Mouse (Mus musculus): ENCODE data around the gene Frmd5. TPM values are rescaled to one million over a fixed set of nuclear protein-coding genes. Genes with fewer than 3 reads are reported as not detected.

Gene Frmd5
- polyA plus RNA-seq, 1 experiment from 2014 or later, result 2.8 TPM

DNA sequence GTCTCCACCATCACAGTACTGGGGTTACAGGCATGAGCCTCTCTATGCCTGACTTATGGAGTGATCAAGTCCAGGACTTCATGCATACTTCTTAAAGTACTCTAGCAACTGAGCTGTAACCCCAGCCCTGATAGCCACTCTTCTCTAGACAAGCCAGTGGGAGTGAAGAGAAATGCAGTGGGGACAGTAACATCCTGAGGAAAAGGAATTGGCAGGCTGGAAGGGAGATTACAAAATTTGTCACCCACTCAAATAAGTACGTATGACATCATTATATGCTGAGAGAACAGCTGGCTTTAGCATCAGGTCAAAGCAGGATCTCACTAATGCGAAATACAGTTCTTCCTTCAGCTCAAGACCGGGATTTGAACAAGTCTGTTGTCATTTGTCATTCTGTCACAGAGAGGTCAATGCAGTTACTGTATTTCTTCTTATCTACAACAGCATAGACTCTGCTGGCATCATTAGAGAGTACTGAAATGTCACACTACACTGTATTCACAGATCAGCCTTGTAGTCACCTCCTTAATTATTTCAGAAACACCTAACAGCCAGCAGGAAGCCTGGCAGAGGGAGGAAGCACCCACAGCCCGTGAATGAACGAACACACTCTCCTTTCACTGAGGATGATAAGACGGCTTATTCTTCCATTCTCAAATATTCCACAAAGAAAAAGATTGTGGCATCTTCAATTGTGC, 129.8 kb downstream of the Frmd5 start:
- no peak for ATAC-seq (ENCODE audit: insufficient read depth)
- no peak overlapping the region for H3K27ac ChIP-seq (ENCODE audit: low read depth)

DNA sequence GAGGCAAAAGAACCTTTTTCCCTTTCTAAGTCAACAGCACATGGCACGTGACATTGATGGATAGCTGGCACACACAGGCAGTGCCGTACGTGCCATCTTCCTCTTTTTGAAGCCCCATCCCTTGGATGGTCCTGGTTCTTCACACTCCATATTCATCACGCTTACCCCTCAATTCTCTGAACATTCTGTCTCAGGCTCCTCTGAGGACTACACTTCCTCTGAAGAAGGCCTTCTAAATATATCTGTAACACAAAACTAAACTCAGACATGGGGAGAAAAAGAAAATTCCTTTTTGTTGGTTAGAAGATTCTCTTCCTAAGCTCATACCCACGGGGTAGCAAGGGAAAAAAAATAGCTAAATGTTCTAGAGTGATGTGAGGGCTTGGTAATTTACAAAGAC, 131.0 kb downstream of the Frmd5 start:
- H3K4me3 ChIP-seq (ENCODE audit: low read depth, low read length), result no peak overlapping the region
- 74% methylated on average over 5 of the region's 5 CpGs for WGBS
- H3K9ac ChIP-seq, result no peak overlapping the region
- H3K27me3 ChIP-seq (ENCODE audit: insufficient read depth, low read length), result no peaks in the 10 kb centered on the region
- no peak overlapping the region for H3K4me2 ChIP-seq
- H3K9me3 ChIP-seq (ENCODE audit: low read depth, low read length), result no peaks in the 10 kb centered on the region
- no peak for ATAC-seq (ENCODE audit: insufficient read depth)
- no peaks in the 10 kb centered on the region for H3K36me3 ChIP-seq (ENCODE audit: insufficient read depth)
- no peak for TF ChIP-seq CTCF (IDR thresholded peaks at IDR 0.05; ENCODE audit: low read depth)
- no peaks in the 10 kb centered on the region for H3K4me1 ChIP-seq (ENCODE audit: insufficient read depth)
- H3K27ac ChIP-seq (ENCODE audit: low read depth), result no peak overlapping the region
- DNase-seq, result no peak

More for the DNA sequence above, 129.8 kb downstream of the Frmd5 start:
- Histone ChIP-seq H3K4me3 (ENCODE audit: low read depth, low read length) (no peak overlapping the region), H3K9ac (no peak overlapping the region), H3K9me3 (ENCODE audit: low read depth, low read length) (no peaks in the 10 kb centered on the region), H3K36me3 (ENCODE audit: insufficient read depth) (no peaks in the 10 kb centered on the region), H3K4me1 (ENCODE audit: insufficient read depth) (no peaks in the 10 kb centered on the region), H3K27me3 (ENCODE audit: insufficient read depth, low read length) (no peaks in the 10 kb centered on the region), H3K4me2 (no peak overlapping the region)
- TF ChIP-seq CTCF (IDR thresholded peaks at IDR 0.05; ENCODE audit: low read depth), result no peak
- 30% methylated on average over 6 of the region's 6 CpGs for WGBS
- no peak for DNase-seq

GRCm38 (mm10) chr2:121675136-121675535, 131.8 kb downstream of the Frmd5 start:
- Histone ChIP-seq H3K27ac (ENCODE audit: low read depth) (no peak overlapping the region), H3K4me2 (no peak overlapping the region), H3K4me1 (ENCODE audit: insufficient read depth) (no peaks in the 10 kb centered on the region), H3K27me3 (ENCODE audit: insufficient read depth, low read length) (no peaks in the 10 kb centered on the region), H3K4me3 (ENCODE audit: low read depth, low read length) (no peak overlapping the region), H3K9ac (no peak overlapping the region), H3K9me3 (ENCODE audit: low read depth, low read length) (no peaks in the 10 kb centered on the region), H3K36me3 (ENCODE audit: insufficient read depth) (no peaks in the 10 kb centered on the region)
- no peak for DNase-seq
- WGBS, result 78% methylated on average over 3 of the region's 3 CpGs
- ATAC-seq (ENCODE audit: insufficient read depth), result no peak
- no peak for TF ChIP-seq CTCF (IDR thresholded peaks at IDR 0.05; ENCODE audit: low read depth)

- Histone ChIP-seq H3K27me3 (ENCODE audit: insufficient read depth, low read length) (no peaks in the 10 kb centered on the region), H3K4me2 (no peak overlapping the region), H3K27ac (ENCODE audit: low read depth) (no peak overlapping the region), H3K4me1 (ENCODE audit: insufficient read depth) (no peaks in the 10 kb centered on the region), H3K9me3 (ENCODE audit: low read depth, low read length) (no peaks in the 10 kb centered on the region), H3K36me3 (ENCODE audit: insufficient read depth) (no peaks in the 10 kb centered on the region), H3K4me3 (ENCODE audit: low read depth, low read length) (no peak overlapping the region), H3K9ac (no peak overlapping the region)
- DNase-seq (no peak), ATAC-seq (ENCODE audit: insufficient read depth) (no peak)
- WGBS, result 58% methylated on average over 8 of the region's 8 CpGs
- TF ChIP-seq CTCF (IDR thresholded peaks at IDR 0.05; ENCODE audit: low read depth), result no peak
These were observed 132.7 kb downstream of the Frmd5 start for GRCm38 (mm10) chr2:121674211-121674610.

DNA sequence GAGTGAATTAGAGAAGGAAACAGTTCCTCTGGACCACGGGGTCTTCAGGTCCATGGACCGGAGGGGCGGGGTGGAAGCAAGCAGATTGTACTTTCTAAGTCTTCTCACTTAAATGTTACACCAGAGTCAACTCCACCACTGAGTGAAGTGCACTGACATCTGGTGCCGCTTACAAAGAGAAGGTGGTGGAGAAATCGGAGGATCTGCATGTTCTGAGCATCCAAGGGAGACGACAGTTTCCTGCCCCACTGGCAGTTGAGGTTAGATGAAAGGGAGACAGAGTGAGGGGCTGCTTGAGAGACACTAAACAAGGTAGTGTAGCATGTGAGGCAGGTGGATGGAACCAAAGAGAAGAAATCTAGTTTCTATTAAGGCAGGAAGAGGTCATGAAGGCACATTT, 137.0 kb downstream of the Frmd5 start:
- Histone ChIP-seq H3K27ac (ENCODE audit: low read depth) (no peak overlapping the region), H3K9me3 (ENCODE audit: low read depth, low read length) (no peaks in the 10 kb centered on the region), H3K9ac (no peak overlapping the region), H3K4me3 (ENCODE audit: low read depth, low read length) (no peak overlapping the region), H3K27me3 (ENCODE audit: insufficient read depth, low read length) (no peaks in the 10 kb centered on the region), H3K4me1 (ENCODE audit: insufficient read depth) (no peaks in the 10 kb centered on the region), H3K4me2 (no peak overlapping the region), H3K36me3 (ENCODE audit: insufficient read depth) (no peaks in the 10 kb centered on the region)
- no peak for ATAC-seq (ENCODE audit: insufficient read depth)
- no peak for DNase-seq
- 78% methylated on average over 6 of the region's 6 CpGs for WGBS
- no peak for TF ChIP-seq CTCF (IDR thresholded peaks at IDR 0.05; ENCODE audit: low read depth)

DNA sequence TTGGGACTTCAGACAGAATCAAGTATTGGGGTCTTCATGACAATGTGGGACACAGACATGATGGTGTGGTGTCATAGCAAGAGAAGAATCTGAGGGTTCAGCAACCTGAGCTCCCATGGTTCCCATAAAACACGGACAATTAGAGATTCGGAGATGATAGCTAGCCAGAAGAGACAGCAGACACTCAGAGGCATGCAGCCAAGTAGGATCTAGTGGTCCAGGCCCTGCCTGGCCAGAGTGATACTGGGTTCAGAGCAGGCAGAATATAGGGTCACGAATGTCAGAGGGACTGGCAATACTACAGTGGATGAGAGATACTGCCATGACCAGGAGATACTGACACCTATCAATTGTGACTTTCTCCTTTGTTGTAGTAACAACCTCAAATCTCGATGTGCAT, 138.6 kb downstream of the Frmd5 start:
- H3K4me3 ChIP-seq (ENCODE audit: low read depth, low read length), result no peak overlapping the region
- ATAC-seq (ENCODE audit: insufficient read depth) (no peak), DNase-seq (no peak)
- no peak overlapping the region for H3K4me2 ChIP-seq
- H3K27ac ChIP-seq (ENCODE audit: low read depth), result no peak overlapping the region
- no peaks in the 10 kb centered on the region for H3K27me3 ChIP-seq (ENCODE audit: insufficient read depth, low read length)
- no peaks in the 10 kb centered on the region for H3K4me1 ChIP-seq (ENCODE audit: insufficient read depth)
- no peaks in the 10 kb centered on the region for H3K36me3 ChIP-seq (ENCODE audit: insufficient read depth)
- no peaks in the 10 kb centered on the region for H3K9me3 ChIP-seq (ENCODE audit: low read depth, low read length)
- no peak overlapping the region for H3K9ac ChIP-seq
- no peak for TF ChIP-seq CTCF (IDR thresholded peaks at IDR 0.05; ENCODE audit: low read depth)
- WGBS, result 76% methylated on average over 4 of the region's 4 CpGs

- H3K36me3 ChIP-seq (ENCODE audit: insufficient read depth), result no peaks in the 10 kb centered on the region
- no peak for TF ChIP-seq CTCF (IDR thresholded peaks at IDR 0.05; ENCODE audit: low read depth)
- 63% methylated on average over 4 of the region's 4 CpGs for WGBS
These were observed 145.8 kb downstream of the Frmd5 start for GRCm38 (mm10) chr2:121661160-121661502.

More at GRCm38 (mm10) chr2:121661160-121661502, 145.8 kb downstream of the Frmd5 start:
- H3K4me1 ChIP-seq (ENCODE audit: insufficient read depth), result no peaks in the 10 kb centered on the region
- H3K27ac ChIP-seq (ENCODE audit: low read depth), result no peak overlapping the region
- H3K9me3 ChIP-seq (ENCODE audit: low read depth, low read length), result no peaks in the 10 kb centered on the region
- no peak overlapping the region for H3K9ac ChIP-seq
- ATAC-seq (ENCODE audit: insufficient read depth), result no peak
- H3K4me2 ChIP-seq, result no peak overlapping the region
- no peak overlapping the region for H3K4me3 ChIP-seq (ENCODE audit: low read depth, low read length)
- DNase-seq, result no peak
- no peaks in the 10 kb centered on the region for H3K27me3 ChIP-seq (ENCODE audit: insufficient read depth, low read length)
